In the genomic region with DNA sequence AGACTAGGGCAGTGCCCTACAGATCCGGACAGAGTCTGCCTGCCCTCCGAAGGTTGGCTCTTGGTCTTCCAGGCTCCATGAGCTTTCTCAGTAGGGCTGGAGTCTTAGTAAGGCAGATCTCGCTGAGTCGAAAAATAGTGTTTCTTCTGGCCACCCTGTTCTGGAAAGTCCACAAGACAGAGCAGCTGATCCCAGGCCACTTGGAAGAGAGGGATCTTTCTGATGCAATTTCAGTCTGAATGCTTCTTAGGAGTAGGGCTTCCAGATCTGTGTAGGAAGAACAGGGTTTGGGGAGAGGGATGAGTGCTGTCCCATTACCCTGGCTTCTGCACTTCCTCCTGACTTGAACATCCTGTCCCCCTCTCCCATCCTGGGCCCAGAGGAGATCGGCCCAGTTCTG, we compare ENCODE assay signal across 7 mouse cellular contexts. TPM values are rescaled to one million over a fixed set of nuclear protein-coding genes. Genes with fewer than 3 reads are reported as not detected.
A peak's percentile ranks its signal among the peaks of the same experiment; 100 is the strongest.
DNase-seq lines count a peak whose midpoint lies in the region; ATAC-seq lines count a peak whose summit lies in the region.

A gene (minus strand): TSS at position 67 of the 400 bp plus-strand sequence.

- no peak for ATAC-seq in lung, embryonic 16.5 days (ENCODE audit: low read depth)
- ATAC-seq in forebrain, embryonic 14.5 days = no peak
- no peak for ATAC-seq in limb, embryonic 13.5 days (ENCODE audit: low FRiP score, low read depth)
- no peak for ATAC-seq in stomach, embryonic 14.5 days (ENCODE audit: insufficient number of reproducible peaks, insufficient read depth, low FRiP score, low read depth)

- H3K27ac ChIP-seq in lung, embryonic 16.5 days (ENCODE audit: low read length) = no peak within 1 kb of the TSS
- 0 out of 2 replicates have a peak within 1 kb of the TSS, but pooled peaks have one; percentile 90 for H3K27ac ChIP-seq in forebrain, embryonic 14.5 days (ENCODE audit: low read depth, low read length)
- no peak within 1 kb of the TSS for H3K27ac ChIP-seq in limb, embryonic 13.5 days
- no peak within 1 kb of the TSS for H3K27ac ChIP-seq in stomach, embryonic 14.5 days (ENCODE audit: low read length)

- peak within 1 kb of the TSS; percentile 69 for H3K9ac ChIP-seq in lung, embryonic 16.5 days (ENCODE audit: low read length)
- H3K9ac ChIP-seq in forebrain, embryonic 14.5 days (ENCODE audit: low read length) = peak within 1 kb of the TSS; percentile 77
- peak within 1 kb of the TSS; percentile 72 for H3K9ac ChIP-seq in limb, embryonic 13.5 days
- H3K9ac ChIP-seq in stomach, embryonic 14.5 days (replicated peaks; ENCODE audit: low read depth, low read length) = no peak within 1 kb of the TSS; the same call in 1 of the 2 replicates

- WGBS in lung, embryonic 16.5 days = 76% methylated on average over 5 of the region's 5 CpGs
- 74% methylated on average over 5 of the region's 5 CpGs for WGBS in forebrain, embryonic 14.5 days
- WGBS in limb, embryonic 13.5 days = 79% methylated on average over 5 of the region's 5 CpGs
- 72% methylated on average over 5 of the region's 5 CpGs for WGBS in stomach, embryonic 14.5 days

- H3K27me3 ChIP-seq in lung, embryonic 16.5 days (ENCODE audit: control insufficient read depth, insufficient read depth, low read depth, low read length) = peaks cover 17% of the 10 kb centered on the region
- peaks cover 6% of the 10 kb centered on the region; the same call in 1 of the 2 replicates for H3K27me3 ChIP-seq in forebrain, embryonic 14.5 days (replicated peaks; ENCODE audit: control insufficient read depth, insufficient read depth, low read length)
- peaks cover 46% of the 10 kb centered on the region for H3K27me3 ChIP-seq in limb, embryonic 13.5 days
- H3K27me3 ChIP-seq in stomach, embryonic 14.5 days (ENCODE audit: control insufficient read depth, insufficient read depth, low read length) = 0 out of 2 replicates have a peak, but pooled peaks cover 6% of the 10 kb centered on the region

- H3K4me3 ChIP-seq in lung, embryonic 16.5 days (ENCODE audit: low read length) = peak within 1 kb of the TSS; percentile 58
- H3K4me3 ChIP-seq in forebrain, embryonic 14.5 days (ENCODE audit: low read depth, low read length) = peak within 1 kb of the TSS; percentile 51
- peak within 1 kb of the TSS; percentile 57 for H3K4me3 ChIP-seq in limb, embryonic 13.5 days
- H3K4me3 ChIP-seq in stomach, embryonic 14.5 days (ENCODE audit: low read depth, low read length) = peak within 1 kb of the TSS; percentile 45

- intact Hi-C loops in left cerebral cortex, postnatal 25 days (cut with DNase I) = loop anchor here (5.0 kb wide), 1 partner anchor 113 kb away; a partner anchor contains a TSS

- peak within 1 kb of the TSS; percentile 79 for H3K4me2 ChIP-seq in lung, embryonic 16.5 days (ENCODE audit: low read depth, low read length)
- peak within 1 kb of the TSS; percentile 68 for H3K4me2 ChIP-seq in forebrain, embryonic 14.5 days (ENCODE audit: low read length)
- H3K4me2 ChIP-seq in limb, embryonic 13.5 days (replicated peaks) = peak within 1 kb of the TSS; percentile 77
- peak within 1 kb of the TSS; percentile 81 for H3K4me2 ChIP-seq in stomach, embryonic 14.5 days (replicated peaks; ENCODE audit: low read depth, low read length)

- H3K4me1 ChIP-seq in lung, embryonic 16.5 days (replicated peaks; ENCODE audit: control insufficient read depth, insufficient read depth, low read length) = peaks cover 20% of the 10 kb centered on the region
- peaks cover 28% of the 10 kb centered on the region for H3K4me1 ChIP-seq in forebrain, embryonic 14.5 days (ENCODE audit: control insufficient read depth, insufficient read depth, low read length)
- H3K4me1 ChIP-seq in limb, embryonic 13.5 days = peaks cover 28% of the 10 kb centered on the region
- peaks cover 13% of the 10 kb centered on the region for H3K4me1 ChIP-seq in stomach, embryonic 14.5 days (ENCODE audit: control insufficient read depth, insufficient read depth, low read length)

- H3K9me3 ChIP-seq in lung, embryonic 16.5 days (ENCODE audit: control insufficient read depth, low read length) = no peaks in the 10 kb centered on the region
- H3K9me3 ChIP-seq in forebrain, embryonic 14.5 days (replicated peaks; ENCODE audit: control insufficient read depth, low read length) = no peaks in the 10 kb centered on the region
- H3K9me3 ChIP-seq in limb, embryonic 13.5 days = no peaks in the 10 kb centered on the region
- H3K9me3 ChIP-seq in stomach, embryonic 14.5 days (ENCODE audit: control insufficient read depth, low read depth, low read length) = no peaks in the 10 kb centered on the region

- H3K36me3 ChIP-seq in lung, embryonic 16.5 days (ENCODE audit: control insufficient read depth, insufficient read depth, low read length) = no peaks in the 10 kb centered on the region
- H3K36me3 ChIP-seq in forebrain, embryonic 14.5 days (ENCODE audit: control insufficient read depth, insufficient read depth, low read length) = peaks cover 14% of the 10 kb centered on the region; the same call in 1 of the 2 replicates
- peaks cover 7% of the 10 kb centered on the region; the same call in 1 of the 2 replicates for H3K36me3 ChIP-seq in limb, embryonic 13.5 days
- H3K36me3 ChIP-seq in stomach, embryonic 14.5 days (ENCODE audit: control insufficient read depth, insufficient read depth, low read length) = no peaks in the 10 kb centered on the region; the same call in 1 of the 2 replicates

- no peak for DNase-seq in lung, postnatal 4 days
- DNase-seq in forebrain, embryonic 14.5 days (ENCODE audit: low spot score) = no peak
- no peak for DNase-seq in left cerebral cortex, postnatal 25 days (ENCODE audit: low spot score in 2 of 2)
- DNase-seq in spleen, adult 18-20 months = no peak

RNA-seq across cellular contexts. Expression of the gene that starts here (rescaled TPM):
- polyA plus RNA-seq in lung, embryonic 16.5 days (2015; fragmentation: Nextera tagmentation; extraction: Ambion mirVana) = 0.21 and 0.33 TPM in 2 replicates
- 1.1 and 1.8 TPM in 2 replicates for polyA plus RNA-seq in forebrain, embryonic 14.5 days (2014; fragmentation: Nextera tagmentation; extraction: Ambion mirVana)
- 0.41 and 0.56 TPM in 2 replicates for polyA plus RNA-seq in limb, embryonic 13.5 days (2015; fragmentation: Nextera tagmentation; extraction: Ambion mirVana)
- polyA plus RNA-seq in stomach, embryonic 14.5 days (2014; fragmentation: Nextera tagmentation; extraction: Ambion mirVana) = 0.62 TPM in 2 replicates
- 1 to 10 TPM; 4.2 to 4.6 TPM for total RNA-seq in left cerebral cortex, postnatal 25 days (2021)
